Mouse (Mus musculus) testis, adult 2 months (tissue): ENCODE data around the gene Vmn2r38.
"Not testable (repeated sequence)": the region's sequence is repeated elsewhere in the genome, so short reads cannot be mapped to it uniquely, and the experiment has no call there.

Source experiments
- CTCF ChIP-seq: fragments of 200-500 bp; IDR thresholded peaks from 2 replicates; pipeline ENCODE4 v1.5.1; 2012; ENCODE audit warnings: low read depth, mild to moderate bottlenecking, inconsistent platforms, low read length, moderate library complexity; ENCODE audit not compliant: control insufficient read depth, insufficient read depth, insufficient replicate concordance
- POLR2A ChIP-seq: fragments of 200-500 bp; IDR thresholded peaks from 2 replicates; pipeline ENCODE4 v1.6.1; 2012; ENCODE audit warnings: low read depth, mild to moderate bottlenecking, inconsistent platforms, low read length, moderate library complexity; ENCODE audit not compliant: control insufficient read depth

- not testable (repeated sequence) for TF ChIP-seq CTCF, POLR2A
These were observed 67.0 kb downstream of the Vmn2r38 start, which contains the start of gene Vmn2r39 for GRCm38 (mm10) chr7:9030698-9031097.
